Mouse (Mus musculus) midbrain, embryonic 10.5 days (tissue): ENCODE results near the gene Gm26920. TPM values are rescaled to one million over a fixed set of nuclear protein-coding genes. Genes with fewer than 3 reads are reported as not detected.

Source experiments
- DNase-seq: peaks from one replicate; pipeline ENCODE4 v3.0.0-alpha.2; 2017; ENCODE audit warnings: low spot score
- H3K27ac ChIP-seq: fragments of 300-500 bp; sonication (generic); replicated peaks from 2 replicates; pipeline ENCODE4 v1.5.1; 2016; ENCODE audit warnings: mild to moderate bottlenecking
- H3K27me3 ChIP-seq: fragments of 300-500 bp; sonication (generic); 2 replicates; pipeline ENCODE4 v1.6.1; 2016; ENCODE audit warnings: low read depth, mild to moderate bottlenecking; ENCODE audit not compliant: poor library complexity, severe bottlenecking
- H3K36me3 ChIP-seq: fragments of 300-500 bp; sonication (generic); 2 replicates; pipeline ENCODE4 v1.6.1; 2016; ENCODE audit warnings: mild to moderate bottlenecking, moderate library complexity
- H3K4me1 ChIP-seq: fragments of 300-500 bp; sonication (generic); 2 replicates; pipeline ENCODE4 v1.6.1; 2016
- H3K4me3 ChIP-seq: fragments of 300-500 bp; sonication (generic); 2 replicates; pipeline ENCODE4 v1.5.1; 2016; ENCODE audit warnings: mild to moderate bottlenecking, moderate library complexity
- H3K9me3 ChIP-seq: fragments of 300-500 bp; sonication (generic); replicated peaks from 2 replicates; pipeline ENCODE4 v1.6.1; 2016; ENCODE audit warnings: mild to moderate bottlenecking
- WGBS: fragments of 180-500 bp; shearing (Covaris S2); methylation state at CpG from one replicate; pipeline ENCODE4 v1.1.7; 2016; 5-methylcytosine and 5-hydroxymethylcytosine counted together
- polyA plus RNA-seq: library from polyadenylated mRNA; unstranded; fragments of >200 nt; fragmentation: Nextera tagmentation; extraction: Ambion mirVana; gene quantifications from 2 replicates; pipeline ENCODE4 v1.2.1, GENCODE M21; 2016

Gene Gm26920
- polyA plus RNA-seq, 1 experiment from 2014 or later = 2.2 TPM

DNA sequence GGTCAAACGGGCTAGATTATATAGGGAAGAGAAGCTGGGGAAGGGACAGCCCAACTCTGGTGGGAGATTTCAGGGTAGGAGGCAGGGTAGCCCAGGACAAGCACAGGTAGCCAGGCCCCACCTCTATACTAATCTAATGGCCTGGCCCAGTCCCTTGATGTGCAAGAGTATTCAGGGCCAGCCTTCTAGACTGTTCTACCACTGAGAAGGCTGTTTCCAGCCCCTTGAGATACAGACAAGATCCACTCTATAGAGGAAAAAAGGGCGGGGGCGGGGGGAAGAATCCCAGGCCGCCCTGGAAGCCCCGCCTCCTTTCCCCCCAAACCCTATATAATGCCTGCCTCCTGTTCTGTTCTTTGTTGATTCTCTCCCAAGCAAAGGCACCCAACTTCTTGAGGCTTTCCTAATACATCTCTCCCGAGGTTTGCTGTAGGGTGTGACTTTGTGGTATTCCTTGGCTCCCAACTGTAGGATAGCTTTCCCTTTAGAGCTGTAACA, 3.8 kb upstream of the Gm26920 start:
- WGBS = 67% methylated on average over 6 of the region's 6 CpGs
- Histone ChIP-seq H3K4me3 (peak overlapping the region; percentile 75), H3K27me3 (no peaks in the 10 kb centered on the region), H3K36me3 (peaks cover 20% of the 10 kb centered on the region), H3K4me1 (peaks cover 32% of the 10 kb centered on the region), H3K9me3 (no peaks in the 10 kb centered on the region; the same call in 1 of the 2 replicates), H3K27ac (peak overlapping the region; percentile 98)
- DNase-seq = no peak

DNA sequence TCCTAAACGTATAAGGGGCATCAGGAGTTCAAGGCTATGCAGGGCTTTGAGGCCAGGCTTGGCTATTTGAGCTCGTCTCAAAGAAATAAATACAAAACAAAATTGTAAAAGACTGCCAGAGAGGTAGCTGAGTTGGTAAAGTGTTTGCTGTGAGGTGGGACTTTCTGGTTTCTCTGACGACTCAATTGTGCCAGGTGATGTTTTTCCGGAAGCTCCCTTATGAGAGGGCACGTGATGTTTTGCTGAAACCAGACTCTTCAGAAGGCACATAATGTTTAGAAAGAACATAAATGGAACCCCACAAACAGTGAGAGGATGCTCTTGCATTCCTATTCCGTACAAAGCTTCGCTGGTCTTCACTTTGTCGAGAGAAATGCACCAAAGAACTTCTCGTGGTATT, 2.5 kb upstream of the Gm26920 start:
- WGBS = 85% methylated on average over 9 of the region's 9 CpGs

DNA sequence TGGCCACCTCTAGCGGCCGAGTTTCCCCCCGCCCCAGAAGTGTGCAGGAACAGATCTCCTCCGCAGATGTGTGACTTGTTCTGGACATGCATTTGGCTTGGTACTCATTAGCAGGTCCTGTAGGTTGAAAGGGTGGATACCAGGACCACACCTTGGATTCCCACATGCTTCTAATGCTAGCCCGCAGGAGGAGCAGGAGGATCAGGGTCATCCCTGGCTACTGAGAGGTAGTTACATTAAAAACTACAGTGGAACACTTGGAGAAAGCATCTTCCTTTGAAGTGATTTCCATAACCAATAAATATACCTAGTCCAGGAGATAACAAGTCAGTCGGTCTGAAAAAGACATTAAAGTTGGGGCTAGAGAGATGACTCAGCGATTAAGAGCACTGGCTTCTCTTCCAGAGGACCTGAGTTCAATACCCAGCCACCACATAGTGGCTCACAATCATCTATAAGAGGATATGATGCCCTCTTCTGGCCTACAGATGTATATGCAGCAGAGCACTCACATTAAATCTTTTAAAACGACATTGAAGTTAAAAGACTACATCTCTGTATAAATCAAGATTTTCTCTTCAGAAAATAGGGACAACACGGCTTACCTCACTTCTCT, 868 bp upstream of the Gm26920 start:
- WGBS = 13% methylated on average over 9 of the region's 9 CpGs

More for the DNA sequence above, 2.5 kb upstream of the Gm26920 start:
- Histone ChIP-seq H3K4me1 (peaks cover 45% of the 10 kb centered on the region), H3K27me3 (no peaks in the 10 kb centered on the region), H3K4me3 (no peak overlapping the region), H3K27ac (no peak overlapping the region), H3K36me3 (peaks cover 8% of the 10 kb centered on the region), H3K9me3 (no peaks in the 10 kb centered on the region)
- DNase-seq = no peak

DNA sequence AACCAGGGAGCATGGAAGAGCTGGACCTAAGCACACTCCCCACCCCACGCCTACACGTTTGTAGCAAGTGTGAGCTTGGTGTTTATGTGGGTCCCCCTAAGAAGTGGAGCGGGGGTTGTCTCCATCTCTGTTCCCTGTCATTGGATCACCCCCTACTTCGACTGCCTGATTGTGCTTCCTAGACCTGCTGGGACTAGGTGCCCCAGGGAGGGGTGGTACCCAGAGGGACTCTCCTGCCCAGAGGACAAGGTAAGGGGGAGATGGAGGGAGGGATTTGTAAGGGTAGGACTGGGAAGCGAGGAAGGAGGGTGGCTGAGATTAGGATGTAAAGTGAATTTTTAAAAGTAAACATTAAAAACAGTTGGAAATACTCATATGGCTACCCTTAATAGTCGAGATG, 805 bp downstream of the Gm26920 start:
- WGBS = 17% methylated on average over 6 of the region's 6 CpGs
- Histone ChIP-seq H3K4me3 (peak overlapping the region; percentile 71), H3K27me3 (no peaks in the 10 kb centered on the region), H3K4me1 (peaks cover 36% of the 10 kb centered on the region), H3K27ac (peak overlapping the region; percentile 91), H3K36me3 (peaks cover 30% of the 10 kb centered on the region), H3K9me3 (peaks cover 8% of the 10 kb centered on the region)
- no peak for DNase-seq

More for the DNA sequence above, 868 bp upstream of the Gm26920 start:
- no peaks in the 10 kb centered on the region for H3K27me3 ChIP-seq
- peak overlapping the region; percentile 91 for H3K27ac ChIP-seq
- peaks cover 13% of the 10 kb centered on the region for H3K36me3 ChIP-seq
- no peak for DNase-seq
- H3K9me3 ChIP-seq = no peaks in the 10 kb centered on the region; the same call in 1 of the 2 replicates
- peak overlapping the region; percentile 71 for H3K4me3 ChIP-seq
- H3K4me1 ChIP-seq = peaks cover 42% of the 10 kb centered on the region

DNA sequence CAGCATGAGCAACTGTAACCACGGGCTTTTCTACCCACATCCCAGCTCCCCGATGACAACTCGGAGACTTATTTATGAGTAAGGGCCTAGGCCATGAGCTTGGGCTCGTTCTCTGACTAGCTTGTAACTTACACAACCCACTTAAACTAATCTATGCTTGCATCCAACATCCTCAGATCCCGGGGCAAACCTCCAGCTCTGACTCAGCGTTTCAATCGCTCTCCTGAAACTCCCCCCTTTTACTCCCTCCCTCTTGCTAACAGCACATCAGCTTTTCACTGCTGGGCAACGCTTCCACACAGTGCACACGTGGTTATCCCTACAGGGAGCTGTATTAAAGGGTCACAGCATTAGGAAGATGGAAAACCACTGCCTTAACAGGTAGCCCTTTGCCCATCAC, 3.7 kb downstream of the Gm26920 start:
- Histone ChIP-seq H3K27me3 (no peaks in the 10 kb centered on the region), H3K36me3 (peaks cover 59% of the 10 kb centered on the region), H3K4me3 (no peak overlapping the region), H3K9me3 (peaks cover 8% of the 10 kb centered on the region), H3K4me1 (peaks cover 29% of the 10 kb centered on the region), H3K27ac (no peak overlapping the region)
- 95% methylated on average over 9 of the region's 9 CpGs for WGBS
- no peak for DNase-seq

DNA sequence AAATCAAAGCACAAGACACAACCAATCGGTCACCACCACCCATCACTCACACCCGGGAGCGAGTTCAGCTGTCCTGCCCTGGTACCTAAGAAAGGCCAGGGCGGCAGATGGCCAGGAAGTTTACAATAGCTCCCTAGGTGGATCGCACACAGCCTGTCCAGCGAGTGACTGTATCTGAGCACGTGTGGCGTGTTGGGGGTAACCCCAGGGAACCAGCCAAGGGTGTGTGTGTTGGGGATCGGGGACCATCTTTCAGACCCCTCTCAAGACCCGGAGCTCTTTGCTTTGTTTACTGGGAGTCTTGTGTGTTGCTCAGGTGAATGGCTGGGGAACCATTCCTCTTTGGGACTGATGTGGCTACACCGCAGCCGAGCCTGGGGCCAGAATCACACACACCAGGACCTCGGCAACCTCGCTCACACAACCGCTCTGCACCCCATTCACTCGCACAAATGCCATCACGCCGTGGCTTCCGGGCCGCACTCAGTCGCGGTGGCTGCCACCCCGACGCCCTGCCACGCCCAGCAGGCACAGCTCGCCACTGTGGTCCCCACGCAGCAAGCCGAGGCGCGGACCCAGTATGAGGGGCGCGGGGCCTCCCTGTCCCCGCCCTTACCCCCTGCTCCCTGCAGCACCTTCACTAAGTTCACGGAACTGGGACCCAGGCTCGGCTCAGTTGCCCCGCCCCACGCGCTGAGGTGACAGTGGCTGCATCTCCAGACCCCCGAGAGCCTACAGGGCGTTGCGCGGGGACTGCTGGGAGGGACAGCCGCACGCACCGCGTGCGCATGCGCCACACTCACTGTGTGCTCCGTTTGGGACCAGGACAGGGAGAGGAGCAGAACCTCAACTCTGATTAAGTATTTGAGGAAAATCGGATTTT, 17.8 kb downstream of the Gm26920 start, which contains the start of gene Zfp82:
Zfp82 (minus strand) TSS at position 755 of the 883 bp plus-strand sequence.
- Histone ChIP-seq H3K9me3 (no peaks in the 10 kb centered on the region), H3K36me3 (peaks cover 41% of the 10 kb centered on the region), H3K27ac (peak within 1 kb of the TSS; percentile 91), H3K4me1 (peaks cover 15% of the 10 kb centered on the region), H3K4me3 (peak within 1 kb of the TSS; percentile 94), H3K27me3 (no peaks in the 10 kb centered on the region)
- under 1% methylated on average over 50 of the region's 50 CpGs for WGBS
- peak; percentile 85 for DNase-seq

DNA sequence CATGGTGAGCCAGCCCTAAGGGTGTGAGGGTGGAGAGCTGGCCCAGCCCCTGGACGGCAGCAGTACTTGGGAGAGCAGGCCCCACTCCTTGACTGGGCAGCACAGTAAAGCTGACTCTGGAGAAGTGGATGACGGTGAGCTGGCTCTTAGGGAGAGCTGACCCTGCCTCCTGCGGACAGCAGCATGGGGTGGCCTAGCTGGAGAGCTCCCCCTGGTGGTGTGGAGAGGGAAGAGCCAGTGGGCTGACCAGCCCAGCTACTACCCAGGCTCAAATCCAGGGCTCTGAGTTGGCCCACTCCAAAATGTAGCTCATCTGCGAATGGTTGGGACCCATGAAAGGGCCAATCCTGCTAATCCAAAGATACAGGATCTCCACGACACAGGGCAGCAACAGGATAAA, 25.6 kb downstream of the Gm26920 start:
- H3K4me3 ChIP-seq = no peak overlapping the region
- no peak for DNase-seq
- no peaks in the 10 kb centered on the region for H3K27me3 ChIP-seq
- H3K36me3 ChIP-seq = peaks cover 79% of the 10 kb centered on the region
- WGBS = 85% methylated on average over 5 of the region's 5 CpGs
- H3K27ac ChIP-seq = no peak overlapping the region
- no peaks in the 10 kb centered on the region for H3K4me1 ChIP-seq
- no peaks in the 10 kb centered on the region for H3K9me3 ChIP-seq

DNA sequence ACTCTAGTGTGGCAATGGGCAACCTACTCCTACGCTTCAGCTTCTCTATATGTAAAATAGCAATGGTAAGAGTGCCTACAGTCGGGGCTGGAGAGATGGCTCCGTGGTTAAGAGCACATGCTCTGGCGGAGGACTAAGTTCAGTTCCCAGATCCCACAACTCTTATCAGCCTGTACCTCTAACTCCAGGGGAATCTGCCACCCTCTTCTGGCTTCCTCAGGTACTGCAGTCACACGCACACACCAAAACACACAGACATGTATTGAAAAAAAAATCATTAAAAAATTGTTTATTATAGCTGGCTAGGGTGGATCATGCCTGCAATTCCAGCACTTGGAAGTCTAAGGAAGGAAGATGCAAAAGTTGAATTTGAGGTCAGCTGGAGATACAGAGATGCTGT, 27.7 kb downstream of the Gm26920 start:
- no peaks in the 10 kb centered on the region for H3K27me3 ChIP-seq
- H3K4me1 ChIP-seq = no peaks in the 10 kb centered on the region
- no peaks in the 10 kb centered on the region for H3K9me3 ChIP-seq
- H3K4me3 ChIP-seq = no peak overlapping the region
- H3K36me3 ChIP-seq = peaks cover 86% of the 10 kb centered on the region
- H3K27ac ChIP-seq = no peak overlapping the region
- WGBS = 90% methylated on average over 5 of the region's 5 CpGs
- DNase-seq = peak; percentile 27

DNA sequence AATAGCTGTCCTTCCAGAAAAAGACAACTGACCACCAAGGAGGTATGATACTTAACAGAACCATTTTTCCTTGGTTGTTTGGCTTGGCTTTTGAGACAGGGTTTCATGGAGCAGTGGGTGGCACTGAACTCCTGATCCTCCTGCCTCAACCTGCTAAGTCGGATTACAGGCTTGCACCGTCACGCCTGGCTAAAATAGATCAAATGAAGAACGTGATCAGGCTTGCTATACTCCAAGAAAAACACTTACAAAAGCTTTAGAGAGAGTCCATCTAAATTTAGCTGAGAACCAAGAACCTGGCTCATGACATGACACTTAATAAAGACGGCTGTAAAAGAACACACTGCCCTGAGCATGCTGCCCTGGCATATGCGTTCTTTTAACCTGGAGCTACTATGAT, 29.9 kb downstream of the Gm26920 start:
- H3K4me3 ChIP-seq = no peak overlapping the region
- no peaks in the 10 kb centered on the region for H3K4me1 ChIP-seq
- WGBS = 82% methylated on average over 6 of the region's 6 CpGs
- H3K36me3 ChIP-seq = peaks cover 91% of the 10 kb centered on the region
- no peak for DNase-seq
- no peaks in the 10 kb centered on the region for H3K27me3 ChIP-seq
- no peaks in the 10 kb centered on the region for H3K9me3 ChIP-seq
- no peak overlapping the region for H3K27ac ChIP-seq

DNA sequence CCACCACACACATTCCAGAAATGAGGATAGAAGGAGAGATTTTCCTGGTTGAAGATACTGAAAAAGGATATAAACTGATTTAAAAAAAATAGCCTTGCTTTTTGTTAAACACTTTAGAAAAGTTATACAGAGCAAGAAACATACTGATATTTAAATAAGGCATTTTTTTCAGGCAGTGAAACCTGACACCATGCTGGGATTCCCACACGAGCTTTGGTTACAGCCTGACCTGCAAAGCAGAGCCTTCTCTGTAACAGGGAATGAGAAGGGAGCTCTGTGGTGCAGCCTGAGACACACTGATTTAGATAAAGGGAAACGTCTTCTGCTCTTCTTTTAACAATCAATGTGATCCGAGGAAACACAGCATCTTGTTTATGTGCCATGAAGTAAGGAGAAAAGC, 36.6 kb downstream of the Gm26920 start:
- DNase-seq = no peak
- no peak overlapping the region for H3K4me3 ChIP-seq
- H3K36me3 ChIP-seq = peaks cover 35% of the 10 kb centered on the region
- H3K27me3 ChIP-seq = no peaks in the 10 kb centered on the region
- WGBS = 17% methylated on average over 3 of the region's 3 CpGs
- H3K4me1 ChIP-seq = peaks cover 18% of the 10 kb centered on the region
- H3K27ac ChIP-seq = no peak overlapping the region
- no peaks in the 10 kb centered on the region for H3K9me3 ChIP-seq

DNA sequence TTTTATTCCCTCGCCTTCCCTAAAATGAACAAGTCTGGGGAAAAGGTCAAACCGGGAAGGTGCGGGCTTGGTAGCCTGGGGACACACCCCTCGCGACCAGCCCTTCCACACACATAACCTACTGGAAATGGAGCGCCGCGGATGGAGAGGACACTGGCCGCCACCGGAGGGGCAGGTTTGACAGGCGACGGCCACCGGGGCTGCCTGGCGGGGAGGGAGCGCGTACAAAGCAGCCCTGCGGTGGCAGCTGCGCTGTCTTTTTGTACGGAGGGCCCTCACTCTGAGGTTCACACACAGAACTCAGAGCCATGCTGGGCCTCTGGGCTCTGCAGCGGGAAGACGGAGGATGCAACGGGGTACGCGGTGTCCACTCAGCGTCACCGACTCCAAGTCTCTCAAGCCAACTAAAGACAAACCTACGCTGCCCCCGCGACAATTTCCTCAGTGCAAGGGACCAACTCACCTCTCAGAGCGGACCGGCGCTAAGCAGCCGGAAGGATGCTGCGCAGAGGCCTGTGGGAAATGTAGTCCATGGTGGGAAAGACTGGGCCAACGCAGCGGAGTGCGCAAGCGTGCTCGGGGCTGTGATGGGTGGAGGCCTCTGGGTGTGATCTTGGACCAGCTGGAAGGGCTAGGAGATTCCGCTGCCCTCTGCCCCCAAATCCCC, 39.2 kb downstream of the Gm26920 start, which contains the start of gene Zfp14:
Zfp14 (minus strand) TSS at position 499 of the 667 bp plus-strand sequence.
- under 1% methylated on average over 40 of the region's 40 CpGs for WGBS

DNA sequence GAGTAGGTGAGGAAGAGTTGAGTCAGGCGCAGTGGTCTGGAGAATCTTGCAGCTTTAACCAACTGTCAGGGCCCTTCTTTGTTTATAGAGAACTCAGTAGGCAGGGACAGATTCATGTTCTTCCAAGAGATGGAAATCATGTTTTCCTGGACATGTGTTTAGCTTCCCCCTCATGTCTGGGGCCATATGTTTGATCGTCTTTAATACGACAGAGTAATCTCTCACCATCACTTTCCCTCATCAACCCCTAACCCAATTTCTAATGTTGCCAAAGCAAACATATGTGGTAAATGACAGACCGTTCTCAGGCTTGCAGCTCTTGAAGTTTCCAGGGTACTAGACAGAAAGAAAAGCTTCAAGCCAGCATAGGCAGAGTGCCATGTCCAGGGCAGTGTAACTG, 42.1 kb downstream of the Gm26920 start:
- H3K27me3 ChIP-seq = no peaks in the 10 kb centered on the region
- DNase-seq = no peak
- peaks cover 3% of the 10 kb centered on the region; the same call in 1 of the 2 replicates for H3K36me3 ChIP-seq
- H3K4me1 ChIP-seq = peaks cover 13% of the 10 kb centered on the region
- H3K4me3 ChIP-seq = no peak overlapping the region
- no peak overlapping the region for H3K27ac ChIP-seq
- WGBS = 94% methylated on average over 4 of the region's 4 CpGs
- no peaks in the 10 kb centered on the region for H3K9me3 ChIP-seq

More for the DNA sequence above, 39.2 kb downstream of the Gm26920 start, which contains the start of gene Zfp14:
- H3K4me3 ChIP-seq = peak within 1 kb of the TSS; percentile 85
- peaks cover 18% of the 10 kb centered on the region for H3K4me1 ChIP-seq
- H3K27me3 ChIP-seq = no peaks in the 10 kb centered on the region
- peaks cover 14% of the 10 kb centered on the region for H3K36me3 ChIP-seq
- H3K9me3 ChIP-seq = no peaks in the 10 kb centered on the region
- peak within 1 kb of the TSS; percentile 88 for H3K27ac ChIP-seq
- peak; percentile 90 for DNase-seq
